Mouse (Mus musculus): ENCODE measurements around the gene Igf1r.

DNA sequence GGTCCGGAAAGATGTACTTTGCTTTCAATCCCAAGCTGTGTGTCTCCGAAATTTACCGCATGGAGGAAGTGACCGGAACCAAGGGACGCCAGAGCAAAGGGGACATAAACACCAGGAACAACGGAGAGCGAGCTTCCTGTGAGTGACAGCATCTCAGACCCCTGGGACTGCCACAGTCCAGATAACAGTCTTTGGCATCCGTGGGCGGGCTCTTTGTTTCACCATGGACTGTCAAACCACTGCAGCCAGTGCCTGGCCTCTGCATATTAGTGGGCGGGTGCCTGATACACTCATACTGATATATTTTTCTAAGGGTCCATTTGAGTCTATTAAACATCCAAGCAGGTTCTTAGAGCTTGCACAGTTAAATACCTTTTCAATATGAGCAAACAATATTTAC is 230.8 kb downstream of the Igf1r start:
- no peak for TF ChIP-seq USF1 (IDR thresholded peaks at IDR 0.05; ENCODE audit: low read depth)
- TF ChIP-seq CTCF (IDR thresholded peaks at IDR 0.05; ENCODE audit: control insufficient read depth, insufficient read depth, insufficient read length), result no peak
- TF ChIP-seq MAX (IDR thresholded peaks at IDR 0.05), result no peak
- TF ChIP-seq FOSL1 (IDR thresholded peaks at IDR 0.05; ENCODE audit: insufficient read depth, low read length, poor library complexity, severe bottlenecking), result no peak
- no peak for TF ChIP-seq MYOG (IDR thresholded peaks at IDR 0.05; ENCODE audit: control insufficient read depth, extremely low read depth, insufficient read length)
